Mouse (Mus musculus) bone marrow macrophage, adult 2 months (primary cell): ENCODE data around the gene Ccdc61.

ENCODE experiments used
- CTCF ChIP-seq: IDR thresholded peaks from 2 replicates; pipeline ENCODE4 v1.5.1; 2012; ENCODE audit warnings: low read depth, mild to moderate bottlenecking, low read length, moderate library complexity
- POLR2A ChIP-seq: IDR thresholded peaks from 2 replicates; pipeline ENCODE4 v1.6.1; 2012; ENCODE audit warnings: mild to moderate bottlenecking, low read depth, low read length, borderline replicate concordance

DNA sequence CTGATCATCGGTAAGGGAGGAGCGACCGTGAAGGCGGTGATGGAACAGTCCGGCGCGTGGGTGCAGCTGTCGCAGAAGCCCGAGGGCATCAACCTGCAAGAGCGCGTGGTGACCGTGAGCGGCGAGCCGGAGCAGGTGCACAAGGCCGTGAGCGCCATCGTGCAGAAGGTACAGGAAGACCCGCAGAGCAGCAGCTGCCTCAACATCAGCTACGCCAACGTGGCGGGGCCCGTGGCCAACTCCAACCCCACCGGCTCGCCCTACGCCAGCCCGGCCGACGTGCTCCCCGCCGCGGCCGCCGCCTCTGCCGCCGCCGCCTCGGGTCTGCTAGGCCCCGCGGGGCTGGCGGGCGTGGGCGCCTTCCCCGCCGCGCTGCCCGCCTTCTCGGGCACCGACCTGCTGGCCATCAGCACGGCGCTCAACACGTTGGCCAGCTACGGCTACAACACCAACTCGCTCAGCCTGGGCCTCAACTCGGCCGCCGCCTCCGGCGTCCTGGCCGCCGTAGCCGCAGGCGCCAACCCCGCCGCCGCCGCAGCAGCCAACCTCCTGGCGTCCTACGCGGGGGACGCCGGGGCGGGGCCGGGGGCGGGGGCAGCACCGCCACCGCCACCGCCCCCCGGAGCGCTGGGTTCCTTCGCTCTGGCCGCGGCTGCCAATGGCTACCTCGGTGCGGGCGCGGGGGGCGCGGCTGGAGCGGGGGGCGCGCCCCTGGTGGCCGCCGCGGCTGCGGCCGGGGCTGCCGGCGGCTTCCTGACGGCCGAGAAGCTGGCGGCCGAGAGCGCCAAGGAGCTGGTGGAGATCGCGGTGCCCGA, 47.6 kb upstream of the Ccdc61 start:
- TF ChIP-seq CTCF, result no peak
- no peak for TF ChIP-seq POLR2A
